Mouse (Mus musculus) liver, adult 2 months (tissue): Measurements from ENCODE around the gene Piwil1. TPM values are rescaled to one million over a fixed set of nuclear protein-coding genes. Genes with fewer than 3 reads are reported as not detected.
A peak's percentile ranks its signal among the peaks of the same experiment; 100 is the strongest.
"Not testable (repeated sequence)": the region's sequence is repeated elsewhere in the genome, so short reads cannot be mapped to it uniquely, and the experiment has no call there.

ENCODE experiments used
- DNase-seq: peaks from one replicate; pipeline ENCODE4 v3.0.0-alpha.2; 2011; ENCODE audit warnings: low read depth, low spot score; ENCODE audit errors: extremely low read depth
- H3K27ac ChIP-seq: fragments of 200-500 bp; replicated peaks from 2 replicates; pipeline ENCODE4 v1.5.1; 2012; ENCODE audit warnings: low read depth, mild to moderate bottlenecking, control low read depth, inconsistent platforms, low read length; ENCODE audit not compliant: insufficient read depth
- H3K27me3 ChIP-seq: fragments of 200-500 bp; 2 replicates; pipeline ENCODE4 v1.6.1; 2012; ENCODE audit warnings: mild to moderate bottlenecking, moderate library complexity, low read length, inconsistent platforms; ENCODE audit not compliant: control insufficient read depth, insufficient read depth
- H3K36me3 ChIP-seq: fragments of 200-500 bp; 2 replicates; pipeline ENCODE4 v1.6.1; 2012; ENCODE audit warnings: low read length, inconsistent platforms; ENCODE audit not compliant: control insufficient read depth, insufficient read depth
- H3K4me1 ChIP-seq: fragments of 200-500 bp; 2 replicates; pipeline ENCODE4 v1.6.1; 2011; ENCODE audit warnings: low read length; ENCODE audit not compliant: control insufficient read depth, insufficient read depth
- H3K4me3 ChIP-seq: fragments of 200-500 bp; 2 replicates; pipeline ENCODE4 v1.5.1; 2011; ENCODE audit warnings: low read depth, mild to moderate bottlenecking, control low read depth, low read length, moderate library complexity; ENCODE audit not compliant: insufficient read depth
- H3K79me2 ChIP-seq: fragments of 200-500 bp; 2 replicates; pipeline ENCODE4 v1.6.1; 2012; ENCODE audit warnings: inconsistent platforms, mild to moderate bottlenecking, low read length, moderate library complexity; ENCODE audit not compliant: control insufficient read depth, insufficient read depth
- H3K9ac ChIP-seq: fragments of 200-500 bp; 2 replicates; pipeline ENCODE4 v1.6.1; 2012; ENCODE audit warnings: low read depth, mild to moderate bottlenecking, control low read depth, inconsistent platforms, low read length
- CTCF ChIP-seq: fragments of 200-500 bp; IDR thresholded peaks from 2 replicates; pipeline ENCODE4 v1.5.1; 2011; ENCODE audit warnings: low read depth, low read length, control low read depth
- POLR2A ChIP-seq: fragments of 200-500 bp; IDR thresholded peaks from 2 replicates; pipeline ENCODE4 v1.6.1; 2011; ENCODE audit warnings: low read length, control low read depth; ENCODE audit not compliant: insufficient read depth; ENCODE audit errors: extremely low read depth
- WGBS: fragments of 180-500 bp; shearing (Covaris S2); methylation state at CpG from one replicate; pipeline ENCODE4 v1.1.7; 2018; 5-methylcytosine and 5-hydroxymethylcytosine counted together
- polyA plus RNA-seq: library from polyadenylated mRNA; depleted of rRNA; stranded (reverse); fragments of >200 nt; gene quantifications from 2 replicates; pipeline ENCODE4 v1.2.3, GENCODE M21; 2012
- total RNA-seq: library from RNA; depleted of rRNA; stranded (reverse); fragments of >200 nt; gene quantifications from 2 replicates; pipeline ENCODE4 v1.2.3, GENCODE M21; 2014

Gene Piwil1
- total and polyA plus RNA-seq, 2 experiments, result not detected

- WGBS, result 81% methylated on average over 6 of the region's 6 CpGs
- Histone ChIP-seq H3K79me2 (no peaks in the 10 kb centered on the region), H3K36me3 (no peaks in the 10 kb centered on the region), H3K4me3 (no peak overlapping the region), H3K27me3 (0 out of 2 replicates have a peak, but pooled peaks cover 2% of the 10 kb centered on the region), H3K9ac (no peak overlapping the region), H3K4me1 (no peaks in the 10 kb centered on the region), H3K27ac (no peak overlapping the region)
- TF ChIP-seq CTCF (0 out of 2 replicates have a peak, but pooled peaks have one; percentile 1), POLR2A (no peak)
- DNase-seq, result no peak
Observed at GRCm38 (mm10) chr5:128711847-128712246, 9.5 kb downstream of the Piwil1 start.

GRCm38 (mm10) chr5:128715171-128715570, 12.8 kb downstream of the Piwil1 start:
- Histone ChIP-seq H3K9ac (no peak overlapping the region), H3K4me3 (no peak overlapping the region), H3K27ac (no peak overlapping the region), H3K79me2 (no peaks in the 10 kb centered on the region), H3K27me3 (0 out of 2 replicates have a peak, but pooled peaks cover 2% of the 10 kb centered on the region), H3K4me1 (no peaks in the 10 kb centered on the region), H3K36me3 (no peaks in the 10 kb centered on the region)
- DNase-seq, result no peak
- no peak for TF ChIP-seq CTCF
- TF ChIP-seq POLR2A, result no peak
- 62% methylated on average over 16 of the region's 16 CpGs for WGBS

- not testable (repeated sequence) for H3K27me3 ChIP-seq, H3K27ac ChIP-seq, H3K36me3 ChIP-seq, H3K4me1 ChIP-seq, DNase-seq, H3K4me3 ChIP-seq, H3K79me2 ChIP-seq, H3K9ac ChIP-seq
- WGBS, result 89% methylated on average over 11 of the region's 11 CpGs
Observed at GRCm38 (mm10) chr5:128720461-128720860, 18.1 kb downstream of the Piwil1 start.

GRCm38 (mm10) chr5:128729341-128729740, 27.0 kb downstream of the Piwil1 start:
- Histone ChIP-seq H3K9ac (no peak overlapping the region), H3K79me2 (no peaks in the 10 kb centered on the region), H3K4me1 (no peaks in the 10 kb centered on the region), H3K27me3 (no peaks in the 10 kb centered on the region), H3K36me3 (no peaks in the 10 kb centered on the region), H3K4me3 (no peak overlapping the region), H3K27ac (no peak overlapping the region)
- 75% methylated on average over 5 of the region's 5 CpGs for WGBS
- no peak for DNase-seq
- TF ChIP-seq CTCF, result peak; percentile 32; the same call in 1 of the 2 replicates
- no peak for TF ChIP-seq POLR2A

- WGBS, result 47% methylated on average over 5 of the region's 5 CpGs
- H3K27ac ChIP-seq, result no peak overlapping the region
- no peak overlapping the region for H3K4me3 ChIP-seq
- H3K9ac ChIP-seq, result no peak overlapping the region
- H3K27me3 ChIP-seq, result no peaks in the 10 kb centered on the region
- no peaks in the 10 kb centered on the region for H3K79me2 ChIP-seq
- no peak for DNase-seq
- H3K36me3 ChIP-seq, result no peaks in the 10 kb centered on the region
- no peak for TF ChIP-seq POLR2A
- TF ChIP-seq CTCF, result peak; percentile 25; the same call in 1 of the 2 replicates
- H3K4me1 ChIP-seq, result no peaks in the 10 kb centered on the region
Observed at GRCm38 (mm10) chr5:128730634-128731033, 28.3 kb downstream of the Piwil1 start.

- Histone ChIP-seq H3K4me1 (no peaks in the 10 kb centered on the region), H3K36me3 (no peaks in the 10 kb centered on the region), H3K27me3 (no peaks in the 10 kb centered on the region), H3K27ac (no peak overlapping the region), H3K79me2 (no peaks in the 10 kb centered on the region), H3K9ac (no peak overlapping the region), H3K4me3 (no peak overlapping the region)
- WGBS, result 67% methylated on average over 11 of the region's 11 CpGs
- no peak for DNase-seq
- TF ChIP-seq POLR2A (no peak), CTCF (peak; percentile 6; the same call in 1 of the 2 replicates)
Observed at GRCm38 (mm10) chr5:128732416-128733014, 30.2 kb downstream of the Piwil1 start.
